Mouse (Mus musculus): Measurements from ENCODE around the gene Baiap2l1.

- TF ChIP-seq CTCF (IDR thresholded peaks at IDR 0.05; ENCODE audit: low read depth, low read length) (no peak), POLR2A (IDR thresholded peaks at IDR 0.05; ENCODE audit: extremely low read depth, insufficient read depth, low read length) (no peak)
Measured at GRCm38 (mm10) chr5:144271772-144272171, 86.1 kb downstream of the Baiap2l1 start.

Data from liver, adult 2 months (tissue).